Mouse (Mus musculus) embryonic fibroblast, embryonic 13.5 days (primary cell): ENCODE results near the gene Tmem88b. TPM values are rescaled to one million over a fixed set of nuclear protein-coding genes. Genes with fewer than 3 reads are reported as not detected.
"Not testable (repeated sequence)": the region's sequence is repeated elsewhere in the genome, so short reads cannot be mapped to it uniquely, and the experiment has no call there.

Experiments
- H3K27ac ChIP-seq: 2 replicates; pipeline ENCODE4 v1.5.1; 2012; ENCODE audit warnings: low read length, control low read depth, inconsistent platforms; ENCODE audit not compliant: insufficient read depth
- H3K4me1 ChIP-seq: 2 replicates; pipeline ENCODE4 v1.6.1; 2011; ENCODE audit warnings: low read length; ENCODE audit not compliant: control insufficient read depth, insufficient read depth
- H3K4me3 ChIP-seq: 2 replicates; pipeline ENCODE4 v1.5.1; 2011; ENCODE audit warnings: mild to moderate bottlenecking, control low read depth, low read length; ENCODE audit not compliant: insufficient read depth
- CTCF ChIP-seq: IDR thresholded peaks from 2 replicates; pipeline ENCODE4 v1.5.1; 2011; ENCODE audit warnings: mild to moderate bottlenecking, control low read depth, low read length, moderate library complexity, borderline replicate concordance; ENCODE audit not compliant: insufficient read depth
- POLR2A ChIP-seq: IDR thresholded peaks from 2 replicates; pipeline ENCODE4 v1.6.1; 2011; ENCODE audit warnings: low read depth, mild to moderate bottlenecking, control low read depth, low read length, moderate library complexity
- polyA plus RNA-seq: library from polyadenylated mRNA; stranded (reverse); fragments of >200 nt; gene quantifications from 2 replicates; pipeline ENCODE4 v1.2.4, GENCODE M21; 2011; ENCODE audit warnings: low read depth; ENCODE audit not compliant: missing spikeins, insufficient read length

Gene Tmem88b
- polyA plus RNA-seq, 1 experiment = 0.25 TPM

DNA sequence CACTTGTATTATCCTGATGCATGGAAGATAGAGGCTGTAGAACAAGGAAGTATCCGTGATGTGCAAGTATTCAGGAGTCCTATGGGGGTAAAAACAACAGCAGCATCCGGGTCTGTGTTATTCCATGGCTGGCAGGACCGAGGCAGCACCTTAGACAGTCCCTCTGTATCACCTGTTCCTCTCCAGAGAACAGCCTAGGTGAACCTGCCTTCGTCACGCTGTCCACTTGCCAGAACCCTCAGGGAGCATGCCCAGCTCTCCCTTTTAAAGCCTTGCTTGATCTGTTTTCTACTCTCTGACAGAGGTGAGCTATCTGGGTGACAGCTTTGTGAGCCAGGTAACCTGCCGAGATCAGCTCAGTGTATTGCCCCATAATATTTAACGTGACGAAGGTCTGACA is 41.2 kb downstream of the Tmem88b start:
- Histone ChIP-seq H3K4me1 (no peaks in the 10 kb centered on the region), H3K4me3 (no peak overlapping the region), H3K27ac (no peak overlapping the region)
- TF ChIP-seq POLR2A (no peak), CTCF (no peak)

DNA sequence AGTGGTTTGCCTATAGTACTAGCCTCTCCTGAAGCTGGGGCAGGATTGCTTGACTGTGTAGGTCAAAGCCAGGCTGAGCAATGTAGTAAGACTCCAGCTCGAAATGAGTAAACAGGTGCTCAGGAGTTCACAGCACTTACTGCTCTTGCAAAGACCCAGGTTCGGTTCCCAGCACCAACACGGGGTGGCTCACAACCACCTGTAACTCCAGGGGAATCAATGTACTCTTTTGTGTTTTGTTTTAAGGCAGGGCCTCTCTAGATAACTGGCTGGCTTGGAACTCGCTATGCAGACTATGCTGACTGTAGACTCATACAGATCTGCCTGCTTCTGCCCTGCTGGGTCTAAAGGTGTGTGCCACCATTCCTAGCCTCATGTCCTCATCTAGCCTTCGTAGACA is 43.0 kb downstream of the Tmem88b start:
- no peak for TF ChIP-seq POLR2A
- TF ChIP-seq CTCF = no peak
- H3K4me1 ChIP-seq = no peaks in the 10 kb centered on the region
- H3K4me3 ChIP-seq = no peak overlapping the region
- no peak overlapping the region for H3K27ac ChIP-seq

GRCm38 (mm10) chr4:155740681-155741080 is 45.0 kb downstream of the Tmem88b start:
- H3K27ac ChIP-seq, H3K4me1 ChIP-seq, H3K4me3 ChIP-seq: not testable (repeated sequence)

GRCm38 (mm10) chr4:155739741-155740636 is 45.7 kb downstream of the Tmem88b start:
- TF ChIP-seq POLR2A (no peak), CTCF (no peak)
- Histone ChIP-seq H3K4me3 (no peak overlapping the region), H3K4me1 (0 out of 2 replicates have a peak, but pooled peaks cover 2% of the 10 kb centered on the region), H3K27ac (no peak overlapping the region)

- Histone ChIP-seq H3K27ac (no peak overlapping the region), H3K4me3 (no peak overlapping the region), H3K4me1 (0 out of 2 replicates have a peak, but pooled peaks cover 2% of the 10 kb centered on the region)
- TF ChIP-seq POLR2A (no peak), CTCF (no peak)
These were observed 46.5 kb downstream of the Tmem88b start for GRCm38 (mm10) chr4:155739152-155739551.

- no peak overlapping the region for H3K4me3 ChIP-seq
- TF ChIP-seq CTCF (no peak), POLR2A (no peak)
- no peak overlapping the region for H3K27ac ChIP-seq
- H3K4me1 ChIP-seq = 0 out of 2 replicates have a peak, but pooled peaks cover 2% of the 10 kb centered on the region
These were observed 47.4 kb downstream of the Tmem88b start for GRCm38 (mm10) chr4:155738262-155738661.

DNA sequence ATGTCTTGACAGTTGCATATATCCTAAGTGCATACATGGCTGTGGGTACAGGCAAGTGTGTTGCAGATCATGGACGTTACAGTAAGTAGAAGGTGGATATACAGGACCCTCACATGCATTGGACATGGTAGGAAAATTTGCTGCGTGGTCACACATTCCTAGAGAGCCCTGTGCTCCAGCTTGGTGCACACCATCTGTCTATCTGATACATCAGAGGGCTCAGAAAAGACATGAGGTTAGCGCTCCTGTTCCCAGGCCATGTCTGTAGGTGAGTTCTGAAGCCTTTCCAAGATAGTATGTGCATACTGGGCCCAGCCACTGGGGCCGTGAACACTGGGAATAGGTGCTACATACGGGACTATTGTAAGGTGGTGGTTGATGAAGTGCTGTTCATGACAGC is 49.3 kb downstream of the Tmem88b start:
- H3K4me3 ChIP-seq = no peak overlapping the region
- TF ChIP-seq POLR2A = no peak
- TF ChIP-seq CTCF = no peak

GRCm38 (mm10) chr4:155735788-155736187 is 49.9 kb downstream of the Tmem88b start:
- peak overlapping the region; percentile 42 for H3K4me3 ChIP-seq
- H3K4me1 ChIP-seq = peaks cover 7% of the 10 kb centered on the region; the same call in 1 of the 2 replicates
- TF ChIP-seq CTCF = no peak
- no peak for TF ChIP-seq POLR2A
- peak overlapping the region; percentile 1; the same call in 1 of the 2 replicates for H3K27ac ChIP-seq

More for the DNA sequence above, 49.3 kb downstream of the Tmem88b start:
- Histone ChIP-seq H3K27ac (no peak overlapping the region), H3K4me1 (peaks cover 7% of the 10 kb centered on the region; the same call in 1 of the 2 replicates)

GRCm38 (mm10) chr4:155734951-155735702 is 50.5 kb downstream of the Tmem88b start:
- peak overlapping the region; percentile 38; the same call in 1 of the 2 replicates for H3K27ac ChIP-seq
- peak overlapping the region; percentile 42 for H3K4me3 ChIP-seq
- H3K4me1 ChIP-seq = peaks cover 7% of the 10 kb centered on the region; the same call in 1 of the 2 replicates
- TF ChIP-seq POLR2A = no peak; the same call in none of the 2 replicates
- no peak for TF ChIP-seq CTCF
